Mouse (Mus musculus) erythroblast, adult 5-6 weeks (primary cell): ENCODE results near the gene Gapvd1. TPM values are rescaled to one million over a fixed set of nuclear protein-coding genes. Genes with fewer than 3 reads are reported as not detected.

Experiments
- ATAC-seq: replicated peaks from 2 replicates; pipeline ENCODE4 v1.8.0; 2016; ENCODE audit warnings: moderate number of reproducible peaks, mild to moderate bottlenecking, moderate TSS enrichment, inconsistent platforms; ENCODE audit not compliant: poor library complexity, low FRiP score, severe bottlenecking
- total RNA-seq, 2 experiments: library from RNA; stranded (forward) in 1 of 2; stranded (reverse) in 1 of 2; fragments of 150-400 nt in 1 of 2; fragments of 200-764, 138-1000 nt in 1 of 2; gene quantifications; 2 replicates each; pipeline versions ENCODE4 v1.2.3 to v1.2.4; 2015 to 2017; ENCODE audit warnings: low replicate concordance in 2 of 2

Gapvd1 gene
- total RNA-seq, 2 experiments from 2014 or later = 308 to 761 TPM

- no peak for ATAC-seq
Measured at GRCm38 (mm10) chr2:34736626-34737025, 18.4 kb downstream of the Gapvd1 start.

DNA sequence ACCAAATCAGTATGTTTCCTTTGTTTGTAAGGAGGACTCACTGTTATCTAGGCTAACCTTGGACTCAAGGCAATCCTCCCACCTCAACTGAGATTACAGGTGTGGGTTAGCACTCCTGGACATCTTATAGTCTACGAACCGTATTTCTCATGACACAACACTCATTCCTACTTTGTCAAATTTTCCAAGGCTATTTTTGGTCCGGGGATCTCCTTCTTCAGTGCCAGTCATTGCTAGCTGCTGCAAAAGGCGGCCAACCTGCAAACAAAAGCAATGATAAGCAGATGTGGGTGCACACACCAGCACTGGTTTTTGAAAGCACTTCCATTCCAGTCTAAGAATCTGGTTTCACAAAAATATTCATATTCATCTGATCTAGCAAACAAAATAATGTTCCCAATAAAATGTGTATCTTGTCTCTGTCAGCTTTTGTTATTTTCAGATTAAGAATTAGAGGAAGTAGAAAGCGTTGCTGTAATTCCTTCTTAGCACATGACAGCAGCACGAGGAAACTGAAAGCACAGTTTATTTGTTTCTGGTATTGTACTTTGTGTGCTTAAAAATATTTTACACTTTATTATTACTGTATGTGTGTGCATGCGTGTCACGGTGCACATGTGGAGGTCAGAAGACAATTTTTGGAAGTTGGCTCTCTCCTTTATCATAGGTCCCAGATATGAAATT lies 27.8 kb downstream of the Gapvd1 start:
- ATAC-seq = no peak

GRCm38 (mm10) chr2:34725269-34725668 lies 29.8 kb downstream of the Gapvd1 start:
- no peak for ATAC-seq

- 0 out of 2 replicates have a peak, but pooled peaks have one; percentile 55 for ATAC-seq
Measured at GRCm38 (mm10) chr2:34718196-34718595, 36.8 kb downstream of the Gapvd1 start.

DNA sequence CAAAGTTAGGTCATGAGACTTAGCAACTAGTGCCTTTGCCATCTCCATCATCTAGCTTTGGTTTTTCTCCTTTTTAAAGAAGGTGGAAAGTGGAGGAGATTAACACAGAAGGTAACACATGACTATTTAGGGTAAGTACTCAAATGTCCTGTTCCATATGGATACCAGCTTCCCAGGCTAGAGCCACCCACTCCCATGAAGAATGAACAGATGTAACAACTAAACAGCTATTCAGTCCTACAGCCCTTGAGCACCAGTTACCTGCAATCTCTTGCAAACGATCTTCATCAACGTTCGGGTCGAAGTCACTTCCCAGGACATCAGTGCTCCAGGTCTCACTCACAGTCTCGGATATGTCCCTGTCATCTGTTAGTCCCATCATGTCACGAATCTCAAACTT lies 43.1 kb downstream of the Gapvd1 start:
- no peak for ATAC-seq

DNA sequence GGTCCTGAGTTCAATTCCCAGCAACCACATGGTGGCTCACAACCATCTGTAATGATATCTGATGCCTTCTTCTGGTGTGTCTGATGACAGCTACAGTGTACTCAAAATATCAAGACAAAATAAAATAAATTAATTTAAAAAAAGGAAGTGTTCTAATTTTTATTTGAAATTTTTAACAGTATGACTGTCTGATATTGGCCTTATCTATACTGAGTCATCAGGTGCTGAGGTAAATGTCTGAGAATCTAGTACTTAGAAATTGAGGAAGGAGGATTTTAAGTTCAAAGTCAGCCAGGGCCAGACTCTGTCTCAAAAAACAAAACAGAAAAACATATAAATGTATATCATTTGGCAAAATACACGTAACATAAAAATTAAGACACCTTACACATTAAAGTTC lies 46.4 kb downstream of the Gapvd1 start:
- no peak for ATAC-seq

- ATAC-seq = no peak
Measured at GRCm38 (mm10) chr2:34696592-34696991, 58.4 kb downstream of the Gapvd1 start.

DNA sequence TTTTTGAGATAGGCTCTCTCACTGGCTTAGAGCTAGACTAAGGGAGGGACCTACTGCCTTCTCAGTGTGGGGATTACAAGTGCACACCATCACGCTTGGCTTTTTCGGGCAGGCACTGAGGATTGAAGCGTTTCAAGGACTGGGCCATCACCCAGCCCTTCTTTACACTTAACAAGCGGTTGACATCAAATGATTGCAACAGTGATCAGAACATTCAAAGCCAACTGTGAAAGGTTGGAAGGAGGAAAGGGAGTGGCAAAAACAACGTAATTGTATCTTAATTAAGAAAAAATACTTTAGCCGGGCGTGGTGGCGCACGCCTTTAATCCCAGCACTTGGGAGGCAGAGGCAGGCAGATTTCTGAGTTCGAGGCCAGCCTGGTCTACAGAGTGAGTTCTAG lies 62.2 kb downstream of the Gapvd1 start:
- ATAC-seq = no peak

DNA sequence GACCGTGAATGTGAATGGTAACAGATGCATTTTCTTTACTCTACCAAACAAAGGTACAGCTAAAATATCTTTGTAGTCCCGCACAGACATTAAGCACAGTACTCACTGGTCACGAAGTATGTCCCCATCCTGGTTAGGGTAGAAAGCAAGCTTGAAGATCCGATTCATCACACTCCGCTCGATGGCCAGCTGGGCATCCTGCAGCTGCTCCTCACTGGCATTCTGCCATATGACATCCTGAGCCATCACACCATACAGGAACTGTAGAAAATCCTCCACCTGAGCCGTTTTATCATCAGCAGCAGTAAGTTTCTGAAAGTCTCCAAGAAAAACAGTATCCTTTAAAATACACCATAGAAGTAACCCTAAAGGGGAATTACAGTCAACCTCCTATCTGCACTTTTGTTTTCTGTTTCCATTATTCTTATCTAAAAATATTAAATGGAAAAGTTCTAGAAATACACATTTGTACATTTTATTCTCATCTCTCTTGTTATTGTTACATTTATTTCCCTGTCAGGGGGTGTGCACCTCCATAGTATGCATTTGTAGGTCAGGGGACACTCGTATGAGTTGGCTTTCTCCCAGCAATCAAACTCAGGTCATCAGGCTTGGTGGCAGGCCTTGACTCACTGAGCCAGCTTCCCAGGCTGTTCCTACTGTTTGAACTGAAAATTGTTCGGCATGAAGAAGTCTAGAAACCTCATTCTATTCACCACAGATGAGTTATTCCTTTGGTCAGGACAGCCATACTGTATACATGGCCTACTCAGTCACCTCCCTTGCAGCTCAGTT lies 70.8 kb downstream of the Gapvd1 start:
- ATAC-seq = no peak

DNA sequence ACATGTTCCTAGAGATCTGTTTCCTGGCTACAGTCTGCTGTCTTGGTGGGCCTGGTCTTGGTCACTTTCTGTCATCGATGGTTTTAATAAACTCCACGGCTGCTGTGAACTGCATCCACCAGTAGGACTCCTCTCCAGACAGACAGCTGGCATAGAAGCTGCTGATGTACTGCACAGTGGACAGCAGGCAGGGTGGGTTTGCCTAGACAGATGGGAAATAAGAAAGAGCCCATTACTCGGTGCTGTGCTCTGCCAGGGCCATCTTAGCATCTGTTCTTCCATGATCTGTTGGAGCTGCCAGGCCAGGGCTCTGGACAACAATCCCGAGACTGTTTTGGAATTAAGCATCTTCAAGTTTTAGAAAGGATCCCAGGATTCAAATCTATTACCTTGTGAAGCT lies 77.1 kb downstream of the Gapvd1 start:
- no peak for ATAC-seq

DNA sequence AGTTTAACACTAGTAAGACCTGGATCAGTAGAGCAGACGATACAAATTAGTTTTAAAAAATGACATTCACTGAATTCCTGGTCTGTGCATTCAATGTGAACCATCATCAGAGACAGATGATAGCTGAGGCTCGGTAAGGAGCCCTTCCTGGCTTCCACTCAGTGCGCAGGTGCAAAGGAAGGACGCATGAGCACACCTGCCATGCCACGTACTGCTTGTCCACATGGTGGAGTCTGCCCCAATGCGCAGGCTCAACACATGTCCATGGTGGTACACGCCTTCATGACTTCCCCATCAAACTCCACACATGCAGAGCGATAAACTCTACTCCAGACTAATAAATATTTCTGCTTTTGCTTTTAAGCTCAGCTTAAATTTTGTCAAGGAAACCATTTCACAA lies 78.0 kb downstream of the Gapvd1 start:
- ATAC-seq = no peak

GRCm38 (mm10) chr2:34673846-34674245 lies 81.2 kb downstream of the Gapvd1 start:
- ATAC-seq = no peak

DNA sequence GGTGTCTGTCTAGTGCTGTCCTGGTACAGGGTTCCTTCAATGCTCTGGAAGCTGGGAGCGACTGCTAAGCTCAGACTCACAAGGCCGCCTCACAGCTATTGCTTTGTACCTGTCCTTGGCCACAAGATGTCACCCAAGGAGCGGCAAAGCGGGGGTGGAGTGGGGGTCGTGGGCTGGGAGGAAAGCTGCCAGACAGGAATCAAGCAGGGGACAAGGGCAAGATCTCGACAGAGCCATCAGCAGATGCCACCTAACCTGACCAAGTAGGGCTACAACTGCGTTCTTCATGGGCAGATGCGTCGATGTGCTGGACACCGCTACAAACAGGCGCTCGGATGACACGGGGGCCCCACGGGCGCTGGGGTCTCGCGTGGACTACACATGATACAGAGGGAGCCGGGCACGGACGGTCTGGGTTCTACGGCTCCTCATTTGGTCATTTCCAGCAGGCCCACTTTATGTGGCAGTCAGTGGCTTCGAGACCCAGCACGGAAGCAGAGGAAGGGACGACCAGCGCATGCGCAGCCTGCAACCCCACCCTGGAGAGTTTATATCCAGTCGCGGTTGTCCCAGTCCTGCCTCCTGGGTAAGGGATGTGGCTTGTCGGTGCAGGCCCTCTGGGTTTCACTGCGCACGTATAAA lies 83.5 kb downstream of the Gapvd1 start:
- peak; percentile 55 for ATAC-seq

DNA sequence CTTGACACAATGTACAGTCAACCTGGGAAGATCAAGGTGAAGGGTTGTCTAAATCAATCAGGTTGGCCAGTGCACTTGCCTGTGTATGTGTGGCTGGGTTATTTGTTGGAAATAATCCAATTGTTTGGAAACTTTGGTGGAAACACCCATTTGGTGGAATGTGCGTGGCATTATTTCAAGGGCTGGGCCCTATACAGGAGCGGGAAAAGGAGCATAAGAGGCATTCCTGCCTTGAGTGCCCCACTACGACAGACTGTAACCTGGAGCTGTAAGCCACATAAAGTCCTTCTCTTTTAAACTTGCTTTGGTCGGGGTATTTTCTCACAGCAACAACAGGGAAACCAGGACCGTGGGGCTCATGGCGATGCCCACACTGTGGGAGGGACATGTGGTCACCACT lies 84.6 kb downstream of the Gapvd1 start:
- no peak for ATAC-seq

- ATAC-seq = no peak
Measured at GRCm38 (mm10) chr2:34669203-34669746, 85.8 kb downstream of the Gapvd1 start.

DNA sequence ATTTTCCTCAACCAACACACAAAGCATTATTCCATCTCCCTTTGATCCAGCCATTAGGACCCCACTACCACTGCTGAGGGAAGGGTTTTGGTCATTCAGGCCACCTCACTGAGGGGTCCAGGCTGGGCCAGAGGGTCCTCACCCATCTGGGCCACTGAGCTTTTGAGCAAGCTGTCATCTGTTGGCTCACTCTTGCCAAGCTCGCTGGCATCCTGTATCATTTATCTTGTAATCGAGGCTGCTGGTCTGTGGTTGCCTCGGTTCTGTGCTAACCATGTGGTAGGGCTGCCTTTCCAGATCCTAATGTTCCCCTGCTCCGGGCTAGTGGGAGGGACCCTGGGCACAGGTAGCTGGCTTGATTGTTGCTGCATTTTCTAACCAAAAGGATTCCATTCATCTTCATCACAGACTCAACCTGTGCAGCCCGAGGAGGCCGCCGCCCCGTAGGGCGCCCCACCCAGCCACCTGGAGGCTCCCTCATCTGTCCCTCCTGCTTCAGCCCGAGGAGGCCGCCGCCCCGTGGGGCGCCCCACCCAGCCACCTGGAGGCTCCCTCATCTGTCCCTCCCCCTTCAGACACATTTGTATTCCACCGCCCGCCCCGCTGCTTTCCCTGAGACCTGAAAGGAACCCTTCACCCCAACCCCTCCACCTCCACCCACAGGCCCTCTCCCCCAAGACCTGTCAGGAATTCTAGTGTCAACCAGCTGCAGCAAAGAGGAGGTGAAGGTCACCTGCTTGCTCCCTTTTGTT lies 86.4 kb downstream of the Gapvd1 start:
- no peak for ATAC-seq

DNA sequence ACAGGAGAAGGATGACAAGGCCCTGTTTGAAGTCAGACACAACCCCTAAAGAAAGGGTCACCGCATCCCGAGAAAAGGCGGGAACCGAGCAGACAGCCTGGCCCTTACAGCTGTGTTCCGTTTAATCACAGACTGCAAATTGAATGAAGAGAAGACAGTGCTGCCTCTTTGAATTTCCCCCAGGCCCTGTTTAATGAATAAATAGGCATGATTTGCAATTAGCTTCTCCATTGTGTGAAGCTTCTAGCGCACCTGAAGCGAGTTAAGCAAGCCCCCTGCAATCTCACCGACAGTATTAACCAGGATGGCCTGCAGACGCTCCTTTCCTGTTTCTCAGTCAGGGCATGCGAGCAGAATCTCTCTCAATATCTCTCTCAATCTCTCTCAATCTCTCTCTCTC lies 87.2 kb downstream of the Gapvd1 start:
- no peak for ATAC-seq

DNA sequence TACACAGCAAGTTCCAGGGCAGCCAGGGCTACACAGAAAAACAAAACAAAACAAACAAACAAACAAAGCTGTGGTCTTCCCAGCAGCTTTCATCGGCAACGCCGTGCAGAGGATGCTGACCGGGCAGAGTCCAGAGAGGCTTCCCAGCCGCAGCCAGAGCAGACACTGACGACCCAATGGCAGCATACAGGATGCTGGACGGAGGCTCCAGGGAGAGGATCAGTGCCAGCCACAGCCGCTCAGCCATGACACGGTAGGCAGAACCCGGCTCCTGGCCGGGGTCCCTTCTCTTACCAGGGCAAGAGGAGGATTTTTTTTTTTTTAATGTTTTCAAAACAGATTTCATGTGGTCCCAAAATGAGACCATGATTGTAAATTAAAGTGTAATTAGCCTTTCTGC lies 107.6 kb downstream of the Gapvd1 start:
- ATAC-seq = no peak

GRCm38 (mm10) chr2:34646541-34646865 lies 108.5 kb downstream of the Gapvd1 start:
- no peak for ATAC-seq

DNA sequence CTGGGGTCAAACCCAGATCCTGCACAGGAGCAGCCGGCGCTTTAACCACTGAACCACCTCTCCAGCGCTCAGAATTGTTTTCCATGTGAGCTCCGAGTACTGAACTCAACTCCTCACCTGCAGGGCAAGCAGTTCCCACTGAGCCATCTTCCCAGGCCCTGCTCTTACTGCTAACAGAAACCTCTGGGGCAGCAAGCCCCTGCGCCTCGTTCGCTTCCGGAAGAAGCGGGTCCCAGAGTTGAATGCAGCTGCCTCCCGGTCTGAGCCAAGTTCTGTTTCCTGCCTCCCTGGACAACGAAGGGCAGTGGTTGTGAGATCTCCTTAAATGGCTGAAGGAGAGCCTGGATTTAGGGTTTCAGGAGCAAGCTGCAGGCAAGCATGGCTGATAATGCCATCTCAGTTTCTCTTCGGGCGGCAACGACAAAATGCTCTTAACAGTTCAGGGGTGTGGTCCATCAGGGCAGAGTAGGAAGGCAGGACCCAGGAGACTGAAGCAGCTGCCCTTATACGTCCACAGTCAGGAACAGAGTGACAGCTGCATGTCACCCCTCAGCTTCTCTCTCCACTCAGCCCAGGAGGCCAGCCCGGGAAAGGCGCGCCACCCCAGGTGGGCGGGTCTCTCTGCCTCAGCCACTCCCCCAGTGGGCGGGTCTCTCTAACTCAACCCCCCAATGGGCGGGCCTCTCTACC lies 109.0 kb downstream of the Gapvd1 start:
- peak; percentile 92 for ATAC-seq
